Mouse (Mus musculus) midbrain, embryonic 16.5 days (tissue): ENCODE measurements around the gene Bckdha. TPM values are rescaled to one million over a fixed set of nuclear protein-coding genes. Genes with fewer than 3 reads are reported as not detected.

Experiments
- ATAC-seq: fragments of 200-750 bp; cut with Nextera tagmentation; 2 replicates; pipeline ENCODE4 v1.8.0; 2017; ENCODE audit warnings: moderate TSS enrichment
- H3K27ac ChIP-seq: fragments of 300-500 bp; sonication (generic); 2 replicates; pipeline ENCODE4 v1.5.1; 2014; ENCODE audit warnings: mild to moderate bottlenecking, low read length, mixed read lengths
- H3K27me3 ChIP-seq: fragments of 300-500 bp; sonication (generic); 2 replicates; pipeline ENCODE4 v1.6.1; 2014; ENCODE audit warnings: low read depth, low read length, mixed read lengths; ENCODE audit not compliant: control insufficient read depth, insufficient read depth
- H3K36me3 ChIP-seq: fragments of 300-500 bp; sonication (generic); 2 replicates; pipeline ENCODE4 v1.6.1; 2014; ENCODE audit warnings: mild to moderate bottlenecking, low read length, moderate library complexity, mixed read lengths; ENCODE audit not compliant: control insufficient read depth, insufficient read depth
- H3K4me1 ChIP-seq: fragments of 300-500 bp; sonication (generic); 2 replicates; pipeline ENCODE4 v1.6.1; 2014; ENCODE audit warnings: mild to moderate bottlenecking, low read length, mixed read lengths; ENCODE audit not compliant: control insufficient read depth, insufficient read depth
- H3K4me2 ChIP-seq: fragments of 300-500 bp; sonication (generic); 2 replicates; pipeline ENCODE4 v1.6.1; 2014; ENCODE audit warnings: mild to moderate bottlenecking, low read length, mixed read lengths
- H3K4me3 ChIP-seq: fragments of 300-500 bp; sonication (generic); 2 replicates; pipeline ENCODE4 v1.5.1; 2014; ENCODE audit warnings: low read depth, mild to moderate bottlenecking, low read length, moderate library complexity, mixed read lengths
- H3K9ac ChIP-seq: fragments of 300-500 bp; sonication (generic); 2 replicates; pipeline ENCODE4 v1.6.1; 2014; ENCODE audit warnings: low read depth, low read length, mixed read lengths
- H3K9me3 ChIP-seq: fragments of 300-500 bp; sonication (generic); replicated peaks from 2 replicates; pipeline ENCODE4 v1.6.1; 2014; ENCODE audit warnings: mild to moderate bottlenecking, low read length, mixed read lengths; ENCODE audit not compliant: control insufficient read depth, poor library complexity, severe bottlenecking
- WGBS: fragments of 180-500 bp; shearing (Covaris S2); extraction: QIAGEN DNeasy Blood & Tissue Kit; methylation state at CpG from one replicate; pipeline ENCODE4 v1.1.7; 2014; 5-methylcytosine and 5-hydroxymethylcytosine counted together
- polyA plus RNA-seq: library from polyadenylated mRNA; unstranded; fragments of >200 nt; fragmentation: Nextera tagmentation; extraction: Ambion mirVana; gene quantifications from 2 replicates; pipeline ENCODE4 v1.2.1, GENCODE M21; 2015

The Bckdha gene
- polyA plus RNA-seq, 1 experiment from 2014 or later, result 41.4 TPM

DNA sequence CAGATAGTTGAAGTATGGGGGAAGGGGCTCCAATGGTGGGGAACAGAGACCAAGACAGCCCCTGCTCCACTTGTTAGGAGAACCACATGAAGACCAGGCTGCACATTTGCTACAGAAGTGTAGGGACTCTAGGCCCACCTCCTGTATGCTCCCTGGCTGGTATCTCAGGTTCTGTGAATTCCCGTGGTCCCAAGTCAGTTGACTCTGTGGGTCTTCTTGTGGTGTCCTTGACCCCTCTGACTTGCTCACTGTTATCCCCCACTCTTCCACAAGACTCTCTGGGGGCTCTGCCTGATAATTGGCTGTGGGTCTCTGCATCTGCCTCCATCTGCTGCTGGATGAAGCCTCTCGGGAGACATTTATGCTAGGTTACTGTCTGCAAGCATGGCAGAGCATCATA is 67.6 kb downstream of the Bckdha start:
- Histone ChIP-seq H3K4me3 (no peak overlapping the region), H3K27ac (no peak overlapping the region), H3K9ac (no peak overlapping the region), H3K36me3 (no peaks in the 10 kb centered on the region), H3K9me3 (no peaks in the 10 kb centered on the region), H3K4me2 (no peak overlapping the region), H3K4me1 (no peaks in the 10 kb centered on the region), H3K27me3 (no peaks in the 10 kb centered on the region)
- ATAC-seq, result no peak
- WGBS, result 90% methylated on average over 2 of the region's 2 CpGs

GRCm38 (mm10) chr7:25585351-25586204 is 73.2 kb downstream of the Bckdha start:
- no peak for ATAC-seq
- Histone ChIP-seq H3K27me3 (no peaks in the 10 kb centered on the region), H3K4me3 (no peak overlapping the region), H3K9me3 (no peaks in the 10 kb centered on the region), H3K36me3 (no peaks in the 10 kb centered on the region), H3K4me1 (no peaks in the 10 kb centered on the region), H3K9ac (no peak overlapping the region), H3K27ac (no peak overlapping the region), H3K4me2 (no peak overlapping the region)
- WGBS, result 77% methylated on average over 9 of the region's 9 CpGs

DNA sequence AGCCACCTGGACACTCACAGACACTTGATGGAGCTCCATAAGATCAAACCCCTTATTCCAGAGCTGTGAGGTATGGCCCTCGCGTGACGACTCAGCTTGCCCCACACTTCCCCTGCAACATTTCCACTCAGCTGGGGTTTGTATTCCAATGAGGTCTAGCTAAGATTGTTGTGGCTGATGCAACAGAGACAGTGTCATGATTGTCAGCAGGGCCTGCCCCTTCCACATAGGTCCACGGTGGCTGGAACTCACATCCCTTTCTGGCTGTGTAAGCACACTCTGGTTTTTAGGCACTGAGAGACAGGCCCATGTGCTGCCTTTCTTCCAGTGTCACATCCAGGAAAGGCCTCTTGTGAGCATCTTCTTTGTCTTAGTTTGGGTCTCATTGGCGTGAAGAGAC is 74.1 kb downstream of the Bckdha start:
- Histone ChIP-seq H3K4me2 (no peak overlapping the region), H3K4me3 (no peak overlapping the region), H3K27me3 (no peaks in the 10 kb centered on the region), H3K9me3 (no peaks in the 10 kb centered on the region), H3K27ac (no peak overlapping the region), H3K4me1 (no peaks in the 10 kb centered on the region), H3K36me3 (no peaks in the 10 kb centered on the region), H3K9ac (no peak overlapping the region)
- ATAC-seq, result no peak
- 90% methylated on average over 5 of the region's 5 CpGs for WGBS

- H3K9me3 ChIP-seq, result no peaks in the 10 kb centered on the region
- H3K36me3 ChIP-seq, result no peaks in the 10 kb centered on the region
- no peak overlapping the region for H3K4me3 ChIP-seq
- no peak overlapping the region for H3K4me2 ChIP-seq
- no peak overlapping the region for H3K27ac ChIP-seq
- H3K9ac ChIP-seq, result no peak overlapping the region
- no peaks in the 10 kb centered on the region for H3K4me1 ChIP-seq
- ATAC-seq, result no peak
- H3K27me3 ChIP-seq, result no peaks in the 10 kb centered on the region
- 94% methylated on average over 15 of the region's 15 CpGs for WGBS
Observed at GRCm38 (mm10) chr7:25582301-25582810, 76.4 kb downstream of the Bckdha start.

Other genes with a start within 250 kb of the Bckdha start
- gene Cxcl17, start 246.1 kb downstream of the Bckdha start, polyA plus RNA-seq, result 0.48 and 1.0 TPM in 2 replicates
- 0.42 and 0.87 TPM in 2 replicates for gene Ceacam1, start 181.4 kb downstream of the Bckdha start, polyA plus RNA-seq
- 0.32 TPM in 1 of 2 replicates, not detected in the other for gene Ceacam2, start 119.1 kb downstream of the Bckdha start, polyA plus RNA-seq
- not detected in 2 replicates for gene Erich4, start 43.1 kb downstream of the Bckdha start, polyA plus RNA-seq
- gene Dmac2, start 39.6 kb downstream of the Bckdha start, polyA plus RNA-seq, result 44.5 and 48.7 TPM in 2 replicates
- gene B3gnt8, start 32.3 kb downstream of the Bckdha start, polyA plus RNA-seq, result 0.64 and 0.73 TPM in 2 replicates
- gene Exosc5, start 183 bp upstream of the Bckdha start, polyA plus RNA-seq, result 35.2 and 35.4 TPM in 2 replicates
- 61.6 and 90.5 TPM in 2 replicates for gene Tmem91, start 16.2 kb upstream of the Bckdha start, polyA plus RNA-seq
- gene B9d2, start 21.8 kb upstream of the Bckdha start, polyA plus RNA-seq, result 40.0 and 49.8 TPM in 2 replicates
- 0.21 and 0.78 TPM in 2 replicates for gene Tgfb1, start 28.0 kb upstream of the Bckdha start, polyA plus RNA-seq
- gene Ccdc97, start 60.1 kb upstream of the Bckdha start, polyA plus RNA-seq, result 32.1 and 36.8 TPM in 2 replicates
- gene Hnrnpul1, start 95.8 kb upstream of the Bckdha start, polyA plus RNA-seq, result 38.3 and 41.1 TPM in 2 replicates
- gene Axl, start 129.7 kb upstream of the Bckdha start, polyA plus RNA-seq, result 14.9 and 17.1 TPM in 2 replicates
- 2.8 and 3.2 TPM in 2 replicates for gene Cyp2s1, start 157.9 kb upstream of the Bckdha start, polyA plus RNA-seq
- not detected in 2 replicates for gene Cyp2b10, start 238.6 kb upstream of the Bckdha start, polyA plus RNA-seq